Mouse (Mus musculus) MEL (cell line): ENCODE data around the gene Mapk8ip3. TPM values are rescaled to one million over a fixed set of nuclear protein-coding genes. Genes with fewer than 3 reads are reported as not detected.
"Not testable (repeated sequence)": the region's sequence is repeated elsewhere in the genome, so short reads cannot be mapped to it uniquely, and the experiment has no call there.

Source experiments
- DNase-seq: peaks from one replicate; pipeline ENCODE4 v3.0.0; 2011; ENCODE audit warnings: low read depth, low spot score
- H3K27ac ChIP-seq: 2 replicates; pipeline ENCODE4 v1.5.1; 2012; ENCODE audit warnings: low read depth, mild to moderate bottlenecking, control low read depth, low read length, moderate library complexity; ENCODE audit not compliant: control insufficient read depth
- H3K27me3 ChIP-seq, 2 experiments: fragments of 150-350 bp in 1 of 2; sonication (generic) in 1 of 2; 2 replicates each; pipeline ENCODE4 v1.6.1; 2012; ENCODE audit warnings: low read length in 2 of 2, mild to moderate bottlenecking in 2 of 2, improper control_type of control experiment in 1 of 2, moderate library complexity in 1 of 2; ENCODE audit not compliant: insufficient read depth in 2 of 2, control insufficient read depth in 1 of 2
- H3K36me3 ChIP-seq, 2 experiments: 2 replicates each; pipeline ENCODE4 v1.6.1; 2012 to 2014; ENCODE audit warnings: low read length in 2 of 2, improper control_type of control experiment in 1 of 2, inconsistent platforms in 1 of 2, mild to moderate bottlenecking in 1 of 2; ENCODE audit not compliant: insufficient read depth in 2 of 2, control insufficient read depth in 1 of 2
- H3K4me1 ChIP-seq, 2 experiments: fragments of 150-350 bp in 1 of 2; sonication (generic) in 1 of 2; 2 replicates each; pipeline ENCODE4 v1.6.1; 2012; ENCODE audit warnings: low read length in 2 of 2, improper control_type of control experiment in 1 of 2, mild to moderate bottlenecking in 1 of 2; ENCODE audit not compliant: insufficient read depth in 2 of 2, control insufficient read depth in 1 of 2
- H3K4me3 ChIP-seq, 2 experiments: fragments of 150-350 bp in 1 of 2; sonication (generic) in 1 of 2; 2 replicates each; pipeline ENCODE4 v1.5.1; 2012; ENCODE audit warnings: low read depth in 2 of 2, low read length in 2 of 2, mild to moderate bottlenecking in 2 of 2, moderate library complexity in 2 of 2, control low read depth in 1 of 2, improper control_type of control experiment in 1 of 2; ENCODE audit not compliant: control insufficient read depth in 1 of 2, insufficient read depth in 1 of 2
- H3K79me2 ChIP-seq: 2 replicates; pipeline ENCODE4 v1.6.1; 2012; ENCODE audit warnings: mild to moderate bottlenecking, low read length, moderate library complexity; ENCODE audit not compliant: control insufficient read depth, poor library complexity, insufficient read depth
- H3K9ac ChIP-seq: 2 replicates; pipeline ENCODE4 v1.6.1; 2012; ENCODE audit warnings: low read depth, mild to moderate bottlenecking, control low read depth, low read length, moderate library complexity; ENCODE audit not compliant: control insufficient read depth, poor library complexity, severe bottlenecking
- H3K9me3 ChIP-seq: fragments of 150-350 bp; sonication (generic); replicated peaks from 2 replicates; pipeline ENCODE4 v1.6.1; 2012; ENCODE audit warnings: mild to moderate bottlenecking, low read length, improper control_type of control experiment, moderate library complexity; ENCODE audit not compliant: insufficient read depth
- BHLHE40 ChIP-seq: IDR thresholded peaks from 2 replicates; pipeline ENCODE4 v1.6.1; 2012; ENCODE audit warnings: low read depth, mild to moderate bottlenecking, inconsistent platforms, low read length, improper control_type of control experiment, borderline replicate concordance
- CTCF ChIP-seq, 3 experiments: IDR thresholded peaks in 2 of 3; conservative IDR thresholded peaks in 1 of 3; 2 replicates each; pipeline ENCODE4 v1.5.1; 2011 to 2012; ENCODE audit warnings: low read length in 3 of 3, low read depth in 2 of 3, mild to moderate bottlenecking in 2 of 3, improper control_type of control experiment in 1 of 3, inconsistent platforms in 1 of 3, mixed read lengths in 1 of 3, moderate library complexity in 1 of 3; ENCODE audit not compliant: control insufficient read depth in 1 of 3, insufficient read depth in 1 of 3, poor library complexity in 1 of 3, severe bottlenecking in 1 of 3
- EP300 ChIP-seq, 2 experiments: IDR thresholded peaks; 2 replicates each; pipeline ENCODE4 v1.6.1; 2011; ENCODE audit warnings: improper control_type of control experiment in 2 of 2, low read length in 2 of 2, low read depth in 1 of 2, mild to moderate bottlenecking in 1 of 2
- ETS1 ChIP-seq: IDR thresholded peaks from 2 replicates; pipeline ENCODE4 v1.6.1; 2012; ENCODE audit warnings: low read depth, mild to moderate bottlenecking, inconsistent platforms, low read length, improper control_type of control experiment, moderate library complexity
- GABPA ChIP-seq: IDR thresholded peaks from 2 replicates; pipeline ENCODE4 v1.6.1; 2012; ENCODE audit warnings: low read depth, mild to moderate bottlenecking, inconsistent platforms, low read length, improper control_type of control experiment, moderate library complexity
- JUND ChIP-seq: IDR thresholded peaks from 2 replicates; pipeline ENCODE4 v1.6.1; 2011; ENCODE audit warnings: low read depth, mild to moderate bottlenecking, improper control_type of control experiment, low read length
- MAFK ChIP-seq: IDR thresholded peaks from 2 replicates; pipeline ENCODE4 v1.6.1; 2011; ENCODE audit warnings: low read depth, mild to moderate bottlenecking, low read length, improper control_type of control experiment, borderline replicate concordance
- MAZ ChIP-seq: IDR thresholded peaks from 2 replicates; pipeline ENCODE4 v1.6.1; 2012; ENCODE audit warnings: low read depth, mild to moderate bottlenecking, inconsistent platforms, low read length, improper control_type of control experiment
- MYC ChIP-seq: IDR thresholded peaks from 2 replicates; pipeline ENCODE4 v1.6.1; 2011; ENCODE audit warnings: low read depth, mild to moderate bottlenecking, low read length, improper control_type of control experiment, moderate library complexity
- NELFE ChIP-seq: IDR thresholded peaks from 2 replicates; pipeline ENCODE4 v1.6.1; 2011; ENCODE audit warnings: low read depth, low read length, improper control_type of control experiment
- POLR2A ChIP-seq, 2 experiments: IDR thresholded peaks; 2 replicates each; pipeline ENCODE4 v1.6.1; 2011 to 2012; ENCODE audit warnings: low read length in 2 of 2, mild to moderate bottlenecking in 2 of 2, control low read depth in 1 of 2, improper control_type of control experiment in 1 of 2, low read depth in 1 of 2, moderate library complexity in 1 of 2; ENCODE audit not compliant: control insufficient read depth in 1 of 2, insufficient read depth in 1 of 2, poor library complexity in 1 of 2
- POLR2AphosphoS2 ChIP-seq: IDR thresholded peaks from 2 replicates; pipeline ENCODE4 v1.6.1; 2011; ENCODE audit warnings: low read length, improper control_type of control experiment
- POLR2AphosphoS5 ChIP-seq: IDR thresholded peaks from 2 replicates; pipeline ENCODE4 v1.6.1; 2012; ENCODE audit warnings: low read depth, borderline replicate concordance, mild to moderate bottlenecking, inconsistent platforms, low read length, moderate library complexity, mixed read lengths
- RAD21 ChIP-seq: IDR thresholded peaks from 2 replicates; pipeline ENCODE4 v1.6.1; 2011; ENCODE audit warnings: mild to moderate bottlenecking, low read depth, low read length, improper control_type of control experiment
- RCOR1 ChIP-seq: IDR thresholded peaks from 2 replicates; pipeline ENCODE4 v1.6.1; 2012; ENCODE audit warnings: low read depth, mild to moderate bottlenecking, inconsistent platforms, low read length, improper control_type of control experiment
- SMC3 ChIP-seq: IDR thresholded peaks from 2 replicates; pipeline ENCODE4 v1.6.1; 2011; ENCODE audit warnings: low read depth, low read length, improper control_type of control experiment
- TAL1 ChIP-seq: IDR thresholded peaks from 2 replicates; pipeline ENCODE4 v1.6.1; 2012; ENCODE audit warnings: mild to moderate bottlenecking, inconsistent platforms, low read length, moderate library complexity, mixed read lengths
- TBP ChIP-seq: IDR thresholded peaks from 2 replicates; pipeline ENCODE4 v1.8.0; 2011; ENCODE audit warnings: low read depth, low read length, improper control_type of control experiment
- USF1 ChIP-seq: IDR thresholded peaks from 2 replicates; pipeline ENCODE4 v1.6.1; 2014; ENCODE audit warnings: low read depth, mild to moderate bottlenecking, inconsistent platforms, low read length, improper control_type of control experiment, moderate library complexity
- ZNF384 ChIP-seq: IDR thresholded peaks from 2 replicates; pipeline ENCODE4 v1.6.1; 2012; ENCODE audit warnings: low read depth, mild to moderate bottlenecking, inconsistent platforms, low read length, improper control_type of control experiment
- polyA plus RNA-seq, 2 experiments: library from polyadenylated mRNA; stranded (reverse) in 1 of 2; unstranded in 1 of 2; fragments of >175 nt in 1 of 2; fragments of >200 nt in 1 of 2; gene quantifications; 2 replicates each; pipeline versions ENCODE4 v1.2.1 to v1.2.4; 2012; ENCODE audit warnings: low replicate concordance in 2 of 2, low read depth in 1 of 2; ENCODE audit not compliant: insufficient read length in 2 of 2, insufficient read depth in 1 of 2, missing spikeins in 1 of 2
- total RNA-seq: library from RNA; depleted of rRNA; stranded (reverse); fragments of 300-350 nt; gene quantifications from 2 replicates; pipeline ENCODE4 v1.2.3, GENCODE M21; 2012

The Mapk8ip3 gene
- total and polyA plus RNA-seq, 3 experiments = 22.8 to 44.5 TPM; not detected in 1

DNA sequence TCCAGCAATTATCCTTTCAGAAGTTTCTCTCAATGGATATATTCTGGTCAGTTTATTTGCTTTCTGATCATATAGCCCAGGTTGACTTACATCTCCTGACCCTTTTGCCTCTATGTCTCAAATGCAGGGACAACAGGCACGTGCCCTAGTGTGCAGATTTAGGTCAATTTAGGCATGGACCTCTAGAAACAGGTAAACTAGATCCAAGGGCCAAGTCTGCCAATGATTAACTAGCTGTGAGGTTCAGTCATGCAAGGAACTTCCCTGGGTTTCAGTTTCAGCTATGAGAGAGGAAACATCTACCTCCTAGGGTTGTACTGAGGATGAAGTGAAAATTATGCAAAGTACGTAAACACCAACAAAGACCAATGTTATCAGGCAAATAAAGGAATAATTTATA, 16.5 kb upstream of the Mapk8ip3 start:
- H3K27me3 ChIP-seq = no peaks in the 10 kb centered on the region
- no peaks in the 10 kb centered on the region; the same call in 1 of the 2 replicates for H3K79me2 ChIP-seq
- TF ChIP-seq EP300 (IDR thresholded peaks at IDR 0.05; ENCODE audit: low read depth in 1 of 2, low read length in 2 of 2) (no peak), JUND (no peak), USF1 (no peak), RCOR1 (no peak), POLR2AphosphoS5 (no peak), ETS1 (no peak)
- H3K9ac ChIP-seq = no peak overlapping the region
- peaks cover 1 to 2% of the 10 kb centered on the region in 2 experiments; a peak in 1 of 4 replicates for H3K36me3 ChIP-seq
- H3K4me3 ChIP-seq = no peak overlapping the region
- no peak overlapping the region for H3K27ac ChIP-seq
- no peaks in the 10 kb centered on the region for H3K9me3 ChIP-seq
- no peak for DNase-seq
- no peaks in the 10 kb centered on the region for H3K4me1 ChIP-seq

DNA sequence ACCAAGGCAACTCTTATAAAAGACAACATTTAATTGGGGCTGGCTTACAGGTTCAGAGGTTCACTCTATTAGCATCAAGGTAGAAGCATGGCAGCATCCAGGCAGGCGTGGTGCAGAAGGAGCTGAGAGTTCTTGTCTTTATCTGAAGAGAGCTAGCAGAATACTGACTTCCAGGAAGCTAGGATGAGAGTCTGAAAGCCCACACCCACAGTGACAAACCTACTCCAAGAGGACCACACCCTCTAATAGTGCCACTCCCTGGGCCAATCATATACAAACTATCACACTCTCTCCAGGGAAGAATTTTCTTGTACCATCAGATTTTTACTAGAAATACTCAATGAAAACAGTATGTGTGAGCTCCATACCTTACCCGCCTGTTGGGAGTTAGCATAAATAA, 13.9 kb upstream of the Mapk8ip3 start:
- no peak overlapping the region for H3K27ac ChIP-seq
- no peaks in the 10 kb centered on the region for H3K4me1 ChIP-seq
- no peak overlapping the region for H3K4me3 ChIP-seq
- no peak for TF ChIP-seq TBP
- no peak for TF ChIP-seq POLR2AphosphoS2
- TF ChIP-seq NELFE = no peak
- no peak for TF ChIP-seq MAZ
- TF ChIP-seq ZNF384 = no peak
- no peak for TF ChIP-seq ETS1
- no peak for TF ChIP-seq EP300 (IDR thresholded peaks at IDR 0.05; ENCODE audit: low read depth in 1 of 2, low read length in 2 of 2)
- H3K9ac ChIP-seq = no peak overlapping the region
- no peak for DNase-seq
- peaks cover under 1 to 2% of the 10 kb centered on the region in 2 experiments; a peak in 1 of 4 replicates for H3K36me3 ChIP-seq
- no peaks in the 10 kb centered on the region for H3K27me3 ChIP-seq
- H3K79me2 ChIP-seq = no peaks in the 10 kb centered on the region; the same call in 1 of the 2 replicates
- no peaks in the 10 kb centered on the region for H3K9me3 ChIP-seq

DNA sequence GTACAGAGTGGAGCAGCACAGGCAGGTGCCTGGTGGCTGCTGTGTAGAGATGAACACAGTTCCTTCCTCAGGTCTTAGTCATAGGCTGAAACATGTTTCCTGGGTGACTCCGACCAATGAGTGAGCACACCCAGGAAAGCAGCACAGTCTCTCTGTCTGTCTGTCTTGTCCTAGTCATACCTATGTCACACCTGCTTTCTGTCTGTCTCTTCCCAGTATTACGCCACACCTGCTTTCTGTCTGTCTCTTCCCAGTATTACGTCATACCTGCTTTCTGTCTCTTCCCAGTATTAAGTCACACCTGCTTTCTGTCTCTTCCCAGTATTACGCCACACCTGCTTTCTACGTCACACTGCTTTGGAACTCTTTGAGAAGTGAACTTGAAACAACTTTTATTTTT, 11.4 kb upstream of the Mapk8ip3 start:
- TF ChIP-seq BHLHE40 (no peak), SMC3 (no peak), POLR2AphosphoS5 (no peak), RAD21 (no peak), MYC (no peak), TAL1 (no peak), POLR2AphosphoS2 (no peak), ETS1 (no peak), CTCF (IDR thresholded peaks at IDR 0.05 in 2 of 3, conservative IDR thresholded peaks at IDR 0.05 in 1 of 3; ENCODE audit: control insufficient read depth in 1 of 3, insufficient read depth in 1 of 3, low read depth in 2 of 3, low read length in 3 of 3, poor library complexity in 1 of 3, severe bottlenecking in 1 of 3) (no peak), GABPA (no peak), MAFK (no peak), POLR2A (IDR thresholded peaks at IDR 0.05; ENCODE audit: control insufficient read depth in 1 of 2, insufficient read depth in 1 of 2, low read depth in 1 of 2, low read length in 2 of 2, poor library complexity in 1 of 2) (no peak)
- H3K4me1 ChIP-seq = no peaks in the 10 kb centered on the region
- no peak overlapping the region for H3K27ac ChIP-seq
- H3K79me2 ChIP-seq = no peaks in the 10 kb centered on the region; the same call in 1 of the 2 replicates
- H3K36me3 ChIP-seq = 0 out of 4 replicates have a peak, but pooled peaks cover 0 to 2% of the 10 kb centered on the region in 2 experiments
- no peak overlapping the region for H3K9ac ChIP-seq
- H3K27me3 ChIP-seq = no peaks in the 10 kb centered on the region
- H3K9me3 ChIP-seq = no peaks in the 10 kb centered on the region
- DNase-seq = no peak
- H3K4me3 ChIP-seq = no peak overlapping the region

DNA sequence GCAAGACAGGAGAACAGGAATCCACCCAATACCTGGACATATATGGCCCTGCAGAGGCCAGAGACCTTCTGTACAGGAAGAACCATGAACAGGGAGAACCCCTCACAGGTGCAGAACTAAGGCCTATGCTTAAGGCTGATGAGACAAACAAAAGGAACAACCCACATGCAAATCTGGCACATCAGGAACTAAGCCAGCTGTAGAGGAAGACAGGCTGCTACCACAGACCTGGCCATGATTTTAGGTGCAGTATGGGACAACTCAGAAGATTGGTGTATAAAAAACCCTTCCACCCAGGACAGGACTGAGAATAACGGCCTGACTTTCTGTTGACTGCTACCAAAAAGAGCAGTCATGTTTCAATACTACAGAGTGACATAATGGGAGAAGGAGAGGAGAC, 6.8 kb upstream of the Mapk8ip3 start:
- H3K9me3 ChIP-seq, H3K27me3 ChIP-seq, H3K36me3 ChIP-seq, H3K9ac ChIP-seq, H3K27ac ChIP-seq, H3K79me2 ChIP-seq, H3K4me3 ChIP-seq, H3K4me1 ChIP-seq, DNase-seq: not testable (repeated sequence)
